Mouse (Mus musculus) regulatory T cell (primary cell): ENCODE data around the gene Hunk.

ENCODE experiments used
- in situ Hi-C: fragments of 300-600 bp; cut with MboI, MseI; formaldehyde crosslinking; loops from one replicate; pipeline ENCODE4 v1.15.1; 2025; ENCODE audit warnings: high pct_unique_total_duplicates

The Hunk gene

GRCm38 (mm10) chr16:90427838-90428630 lies 42.2 kb downstream of the Hunk start:
- in situ Hi-C loops = loop anchor here (5.0 kb wide), 1 partner anchor 809 kb away; no protein-coding TSS in a partner anchor

- in situ Hi-C loops = no loop called here
Measured at GRCm38 (mm10) chr16:90433551-90433950, 47.7 kb downstream of the Hunk start.

GRCm38 (mm10) chr16:90435231-90435630 lies 49.4 kb downstream of the Hunk start:
- in situ Hi-C loops = no loop called here

GRCm38 (mm10) chr16:90437276-90437675 lies 51.5 kb downstream of the Hunk start:
- in situ Hi-C loops = no loop called here

GRCm38 (mm10) chr16:90439493-90439892 lies 53.7 kb downstream of the Hunk start:
- in situ Hi-C loops = no loop called here

GRCm38 (mm10) chr16:90440654-90441053 lies 54.8 kb downstream of the Hunk start:
- in situ Hi-C loops = no loop called here

- in situ Hi-C loops = no loop called here
Measured at GRCm38 (mm10) chr16:90442991-90443390, 57.2 kb downstream of the Hunk start.

GRCm38 (mm10) chr16:90453197-90453596 lies 67.4 kb downstream of the Hunk start:
- in situ Hi-C loops = no loop called here

GRCm38 (mm10) chr16:90456495-90457125 lies 70.8 kb downstream of the Hunk start:
- in situ Hi-C loops = no loop called here

- in situ Hi-C loops = no loop called here
Measured at GRCm38 (mm10) chr16:90458899-90459610, 73.2 kb downstream of the Hunk start.

- in situ Hi-C loops = no loop called here
Measured at GRCm38 (mm10) chr16:90461304-90461905, 75.6 kb downstream of the Hunk start.

GRCm38 (mm10) chr16:90462728-90463275 lies 77.0 kb downstream of the Hunk start:
- in situ Hi-C loops = no loop called here

GRCm38 (mm10) chr16:90465154-90465553 lies 79.3 kb downstream of the Hunk start:
- in situ Hi-C loops = no loop called here

- in situ Hi-C loops = no loop called here
Measured at GRCm38 (mm10) chr16:90468286-90468685, 82.5 kb downstream of the Hunk start.

GRCm38 (mm10) chr16:90475701-90476229 lies 90.0 kb downstream of the Hunk start:
- in situ Hi-C loops = no loop called here

GRCm38 (mm10) chr16:90481612-90482011 lies 95.8 kb downstream of the Hunk start:
- in situ Hi-C loops = no loop called here

GRCm38 (mm10) chr16:90483341-90483740 lies 97.5 kb downstream of the Hunk start:
- in situ Hi-C loops = no loop called here

- in situ Hi-C loops = no loop called here
Measured at GRCm38 (mm10) chr16:90485125-90485524, 99.3 kb downstream of the Hunk start.

- in situ Hi-C loops = no loop called here
Measured at GRCm38 (mm10) chr16:90485599-90485998, 99.8 kb downstream of the Hunk start.

GRCm38 (mm10) chr16:90490066-90490465 lies 104.3 kb downstream of the Hunk start:
- in situ Hi-C loops = no loop called here

- in situ Hi-C loops = no loop called here
Measured at GRCm38 (mm10) chr16:90491898-90492499, 106.2 kb downstream of the Hunk start.
